Mouse (Mus musculus): ENCODE results near the gene Ash1l. TPM values are rescaled to one million over a fixed set of nuclear protein-coding genes. Genes with fewer than 3 reads are reported as not detected.
A peak's percentile ranks its signal among the peaks of the same experiment; 100 is the strongest.

Gene Ash1l
- polyA plus RNA-seq, 1 experiment, result 5.7 TPM

- peak within 1 kb of the TSS; percentile 86 for H3K27ac ChIP-seq (ENCODE audit: insufficient read depth, low read length)
- no peaks in the 10 kb centered on the region for H3K27me3 ChIP-seq (ENCODE audit: control insufficient read depth, insufficient read depth, low read length)
- peak; percentile 81 to 94 for DNase-seq (ENCODE audit: low read depth in 1 of 2, low spot score in 2 of 2)
- no peaks in the 10 kb centered on the region; the same call in 1 of the 2 replicates for H3K4me1 ChIP-seq (ENCODE audit: control insufficient read depth, insufficient read depth, insufficient read length)
- under 1% methylated on average over 60 of the region's 62 CpGs for WGBS
- H3K4me3 ChIP-seq (ENCODE audit: extremely low read depth, insufficient read depth, insufficient read length), result peak within 1 kb of the TSS; percentile 70
- H3K36me3 ChIP-seq (ENCODE audit: control insufficient read depth, insufficient read depth, low read length), result peaks cover 21% of the 10 kb centered on the region
- TF ChIP-seq POLR2A (IDR thresholded peaks at IDR 0.05; ENCODE audit: low read depth, low read length) (peak; percentile 93), CTCF (IDR thresholded peaks at IDR 0.05; ENCODE audit: extremely low read depth, insufficient read depth, insufficient read length, insufficient replicate concordance) (no peak)
Measured at GRCm38 (mm10) chr3:88913511-88914383, 36.7 kb upstream of the Ash1l start, which contains the start of gene Msto1. Msto1 (minus strand) TSS chr3:88913999.

- peak overlapping the region; percentile 70 for H3K4me3 ChIP-seq (ENCODE audit: extremely low read depth, insufficient read depth, insufficient read length)
- WGBS, result 29% methylated on average over 8 of the region's 8 CpGs
- no peaks in the 10 kb centered on the region for H3K27me3 ChIP-seq (ENCODE audit: control insufficient read depth, insufficient read depth, low read length)
- peaks cover 17% of the 10 kb centered on the region for H3K36me3 ChIP-seq (ENCODE audit: control insufficient read depth, insufficient read depth, low read length)
- H3K4me1 ChIP-seq (ENCODE audit: control insufficient read depth, insufficient read depth, insufficient read length), result no peaks in the 10 kb centered on the region; the same call in 1 of the 2 replicates
- no peak for DNase-seq (ENCODE audit: low read depth in 1 of 2, low spot score in 2 of 2)
- no peak for TF ChIP-seq CTCF (IDR thresholded peaks at IDR 0.05; ENCODE audit: extremely low read depth, insufficient read depth, insufficient read length, insufficient replicate concordance)
- no peak for TF ChIP-seq POLR2A (IDR thresholded peaks at IDR 0.05; ENCODE audit: low read depth, low read length)
- H3K27ac ChIP-seq (ENCODE audit: insufficient read depth, low read length), result peak overlapping the region; percentile 86; the same call in 1 of the 2 replicates
Measured at GRCm38 (mm10) chr3:88914384-88914810, 36.0 kb upstream of the Ash1l start.

DNA sequence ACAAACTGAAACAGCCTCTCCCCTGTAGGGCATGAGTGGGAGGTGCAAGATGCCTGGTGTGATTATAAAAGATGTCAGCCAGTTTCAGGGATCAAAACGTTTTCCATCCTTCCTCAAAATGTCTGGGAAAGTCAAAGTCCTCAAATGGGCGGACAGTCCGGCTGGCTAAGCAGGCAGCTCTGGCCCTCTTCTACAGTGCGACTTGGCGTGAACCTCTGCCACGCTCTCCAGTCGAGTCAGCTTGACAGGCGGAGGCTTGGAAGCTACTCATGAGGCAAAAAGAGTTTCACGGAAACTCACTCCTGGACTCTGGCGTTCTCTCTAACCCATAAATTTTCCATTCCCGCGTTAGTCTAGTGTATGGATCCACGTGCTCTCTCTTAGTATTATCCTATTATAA is 31.4 kb upstream of the Ash1l start:
- Histone ChIP-seq H3K27me3 (ENCODE audit: control insufficient read depth, insufficient read depth, low read length) (no peaks in the 10 kb centered on the region), H3K4me1 (ENCODE audit: control insufficient read depth, insufficient read depth, insufficient read length) (no peaks in the 10 kb centered on the region; the same call in 1 of the 2 replicates), H3K4me3 (ENCODE audit: extremely low read depth, insufficient read depth, insufficient read length) (no peak overlapping the region), H3K36me3 (ENCODE audit: control insufficient read depth, insufficient read depth, low read length) (peaks cover 6% of the 10 kb centered on the region), H3K27ac (ENCODE audit: insufficient read depth, low read length) (no peak overlapping the region)
- DNase-seq (ENCODE audit: low read depth in 1 of 2, low spot score in 2 of 2), result no peak
- 86% methylated on average over 13 of the region's 13 CpGs for WGBS
- TF ChIP-seq POLR2A (IDR thresholded peaks at IDR 0.05; ENCODE audit: low read depth, low read length), result no peak
- no peak for TF ChIP-seq CTCF (IDR thresholded peaks at IDR 0.05; ENCODE audit: extremely low read depth, insufficient read depth, insufficient read length, insufficient replicate concordance)

GRCm38 (mm10) chr3:88921411-88921810 is 29.0 kb upstream of the Ash1l start:
- TF ChIP-seq POLR2A (IDR thresholded peaks at IDR 0.05; ENCODE audit: low read depth, low read length) (no peak), CTCF (IDR thresholded peaks at IDR 0.05; ENCODE audit: extremely low read depth, insufficient read depth, insufficient read length, insufficient replicate concordance) (no peak)
- no peak overlapping the region for H3K4me3 ChIP-seq (ENCODE audit: extremely low read depth, insufficient read depth, insufficient read length)
- DNase-seq (ENCODE audit: low read depth in 1 of 2, low spot score in 2 of 2), result no peak

DNA sequence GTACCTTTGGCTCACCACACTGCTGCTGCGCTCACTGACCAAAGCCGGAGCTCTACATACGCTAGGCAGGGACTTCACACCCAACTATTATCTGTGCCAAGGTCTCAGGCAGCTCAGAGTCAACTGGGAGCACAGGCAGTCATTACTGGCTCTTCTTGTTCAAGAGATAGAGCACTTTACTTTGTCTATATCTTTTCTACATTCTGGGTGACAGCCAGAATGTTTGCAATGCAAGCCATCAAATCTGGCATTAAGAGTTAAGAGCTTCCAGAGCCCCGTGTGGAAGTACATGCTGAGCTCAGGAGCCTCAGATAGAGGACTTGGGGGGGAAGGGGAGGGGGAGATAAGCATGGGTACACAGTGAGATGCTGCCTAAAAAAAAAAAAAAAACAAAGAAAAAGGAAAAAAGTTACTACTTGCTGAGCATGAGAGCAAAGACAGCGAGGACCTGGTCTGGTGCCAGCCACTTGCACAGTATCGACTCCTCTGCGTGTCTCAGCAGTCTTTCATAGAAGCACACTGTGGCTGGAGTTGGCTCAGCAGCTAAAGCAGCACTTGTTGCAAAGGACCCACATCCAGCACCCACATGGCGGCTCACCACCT is 26.3 kb upstream of the Ash1l start:
- no peak for DNase-seq (ENCODE audit: low read depth in 1 of 2, low spot score in 2 of 2)
- Histone ChIP-seq H3K36me3 (ENCODE audit: control insufficient read depth, insufficient read depth, low read length) (peaks cover 31% of the 10 kb centered on the region), H3K27ac (ENCODE audit: insufficient read depth, low read length) (no peak overlapping the region), H3K4me1 (ENCODE audit: control insufficient read depth, insufficient read depth, insufficient read length) (no peaks in the 10 kb centered on the region), H3K4me3 (ENCODE audit: extremely low read depth, insufficient read depth, insufficient read length) (no peak overlapping the region), H3K27me3 (ENCODE audit: control insufficient read depth, insufficient read depth, low read length) (no peaks in the 10 kb centered on the region)
- WGBS, result 75% methylated on average over 8 of the region's 8 CpGs
- TF ChIP-seq CTCF (IDR thresholded peaks at IDR 0.05; ENCODE audit: extremely low read depth, insufficient read depth, insufficient read length, insufficient replicate concordance) (no peak), POLR2A (IDR thresholded peaks at IDR 0.05; ENCODE audit: low read depth, low read length) (no peak)

More at GRCm38 (mm10) chr3:88921411-88921810, 29.0 kb upstream of the Ash1l start:
- WGBS, result 96% methylated on average over 9 of the region's 9 CpGs
- peaks cover 15% of the 10 kb centered on the region for H3K36me3 ChIP-seq (ENCODE audit: control insufficient read depth, insufficient read depth, low read length)
- no peaks in the 10 kb centered on the region for H3K4me1 ChIP-seq (ENCODE audit: control insufficient read depth, insufficient read depth, insufficient read length)
- no peaks in the 10 kb centered on the region for H3K27me3 ChIP-seq (ENCODE audit: control insufficient read depth, insufficient read depth, low read length)
- no peak overlapping the region for H3K27ac ChIP-seq (ENCODE audit: insufficient read depth, low read length)

- no peak for TF ChIP-seq POLR2A (IDR thresholded peaks at IDR 0.05; ENCODE audit: low read depth, low read length)
- no peak for TF ChIP-seq CTCF (IDR thresholded peaks at IDR 0.05; ENCODE audit: extremely low read depth, insufficient read depth, insufficient read length, insufficient replicate concordance)
- Histone ChIP-seq H3K4me3 (ENCODE audit: extremely low read depth, insufficient read depth, insufficient read length) (no peak overlapping the region), H3K27me3 (ENCODE audit: control insufficient read depth, insufficient read depth, low read length) (no peaks in the 10 kb centered on the region), H3K4me1 (ENCODE audit: control insufficient read depth, insufficient read depth, insufficient read length) (no peaks in the 10 kb centered on the region), H3K36me3 (ENCODE audit: control insufficient read depth, insufficient read depth, low read length) (peaks cover 34% of the 10 kb centered on the region), H3K27ac (ENCODE audit: insufficient read depth, low read length) (no peak overlapping the region)
- no peak for DNase-seq (ENCODE audit: low read depth in 1 of 2, low spot score in 2 of 2)
- 99% methylated on average over 2 of the region's 2 CpGs for WGBS
Measured at GRCm38 (mm10) chr3:88925651-88926050, 24.8 kb upstream of the Ash1l start.
